Mouse (Mus musculus): ENCODE results near the gene Rbm39. TPM values are rescaled to one million over a fixed set of nuclear protein-coding genes. Genes with fewer than 3 reads are reported as not detected.
A peak's percentile ranks its signal among the peaks of the same experiment; 100 is the strongest.

Rbm39 gene
- 276 and 316 TPM in 2 replicates for polyA plus RNA-seq (2015; fragmentation: Nextera tagmentation; extraction: Ambion mirVana)

DNA sequence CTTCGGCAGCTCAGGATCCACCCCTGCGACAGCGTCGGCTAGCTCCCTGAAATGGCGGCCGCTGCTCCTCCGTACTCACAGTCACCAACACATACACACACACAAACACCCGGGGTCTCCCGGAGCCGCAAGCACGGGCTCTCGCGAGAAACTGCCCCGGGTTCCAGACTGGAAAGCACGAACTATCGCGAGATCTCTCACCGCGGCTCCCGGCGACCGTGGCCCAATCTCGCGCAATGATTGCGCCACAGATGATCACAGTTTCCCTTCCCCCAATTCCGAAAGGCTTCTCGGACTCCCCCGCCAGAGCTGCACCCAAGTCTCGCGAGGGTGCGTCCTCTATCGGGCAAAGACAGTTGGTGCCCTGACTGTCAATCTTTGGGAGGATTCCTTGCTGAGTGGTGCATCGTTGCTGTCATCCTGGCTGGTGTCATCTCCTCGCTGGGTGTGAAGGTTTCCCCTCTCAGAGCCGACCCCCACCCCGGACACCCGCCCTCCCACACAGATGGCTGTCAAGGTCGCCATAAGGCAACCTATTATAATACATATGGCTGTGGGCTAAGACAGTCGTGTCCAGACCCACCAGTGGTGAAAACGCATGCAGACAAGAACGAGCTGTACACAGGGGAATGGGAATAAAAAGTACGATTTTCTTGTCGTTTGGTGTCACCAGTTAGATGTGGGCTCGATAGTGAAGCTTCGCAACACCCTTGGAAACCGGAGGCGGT is at the start of gene Rbm39:
Gene Rbm39 (minus strand): TSS at position 145 of the 728 bp plus-strand sequence.
- H3K36me3 ChIP-seq = peaks cover 34% of the 10 kb centered on the region
- H3K9me3 ChIP-seq (replicated peaks) = no peaks in the 10 kb centered on the region
- H3K27me3 ChIP-seq = no peaks in the 10 kb centered on the region
- peak within 1 kb of the TSS; percentile 90 for H3K4me2 ChIP-seq
- peak; percentile 94 for ATAC-seq (ENCODE audit: low read depth)
- WGBS (ENCODE audit: insufficient replicate concordance) = under 1% methylated on average over 47 of the region's 47 CpGs
- H3K27ac ChIP-seq = peak within 1 kb of the TSS; percentile 98
- peak within 1 kb of the TSS; percentile 100 for H3K4me3 ChIP-seq (replicated peaks)
- peaks cover 41% of the 10 kb centered on the region for H3K4me1 ChIP-seq (replicated peaks)
- DNase-seq = peak; percentile 99
- peak within 1 kb of the TSS; percentile 100 for H3K9ac ChIP-seq

DNA sequence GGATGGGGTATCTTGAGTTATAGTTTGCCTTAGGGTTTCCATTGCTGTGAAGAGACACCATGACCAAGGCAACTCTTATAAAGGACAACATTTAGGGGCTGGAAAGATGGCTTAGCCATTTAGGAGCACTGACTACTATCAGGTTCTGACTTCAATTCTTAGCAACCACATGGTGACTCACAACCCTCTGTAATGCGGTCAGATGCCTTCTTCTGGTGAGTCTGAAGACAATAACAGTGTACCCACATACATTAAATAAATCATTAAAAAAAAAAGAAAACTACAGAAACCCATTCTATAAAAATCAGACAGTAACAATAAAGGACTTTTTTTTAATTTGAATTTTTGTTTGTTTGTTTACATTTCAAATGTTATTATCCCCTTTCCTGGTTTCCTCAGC is 49.1 kb upstream of the Rbm39 start:
- ATAC-seq (ENCODE audit: low read depth) (no peak), DNase-seq (no peak)
- H3K27me3 ChIP-seq = no peaks in the 10 kb centered on the region
- no peak overlapping the region for H3K27ac ChIP-seq
- H3K4me1 ChIP-seq (replicated peaks) = peaks cover 2% of the 10 kb centered on the region
- H3K9me3 ChIP-seq (replicated peaks) = no peaks in the 10 kb centered on the region
- H3K4me3 ChIP-seq (replicated peaks) = no peak overlapping the region
- 77% methylated on average over 1 of the region's 1 CpGs for WGBS (ENCODE audit: insufficient replicate concordance)
- H3K4me2 ChIP-seq = no peak overlapping the region
- peaks cover 24% of the 10 kb centered on the region for H3K36me3 ChIP-seq
- H3K9ac ChIP-seq = no peak overlapping the region

DNA sequence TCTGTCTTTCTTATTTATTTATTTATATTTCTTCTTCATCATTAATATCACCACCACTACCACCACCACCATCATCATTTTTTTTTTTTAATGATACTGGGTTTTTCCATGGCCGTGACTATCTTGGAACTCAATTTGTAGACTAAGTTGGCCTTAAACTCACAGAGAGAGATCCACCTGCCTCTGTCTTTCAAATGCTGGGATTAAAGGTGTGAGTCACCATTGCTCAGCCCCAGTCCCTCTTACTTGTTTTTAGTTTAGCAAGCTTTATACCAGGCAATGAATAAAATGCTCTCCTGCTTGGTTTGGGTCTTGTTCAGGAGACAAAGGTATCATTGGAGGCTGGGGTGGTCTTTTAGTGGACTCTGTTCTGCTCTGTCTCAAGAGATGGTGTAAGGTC is 47.7 kb upstream of the Rbm39 start:
- Histone ChIP-seq H3K4me3 (replicated peaks) (no peak overlapping the region), H3K4me1 (replicated peaks) (peaks cover 12% of the 10 kb centered on the region), H3K27me3 (no peaks in the 10 kb centered on the region), H3K27ac (no peak overlapping the region), H3K36me3 (peaks cover 24% of the 10 kb centered on the region), H3K9me3 (replicated peaks) (no peaks in the 10 kb centered on the region), H3K4me2 (no peak overlapping the region), H3K9ac (no peak overlapping the region)
- ATAC-seq (ENCODE audit: low read depth) (no peak), DNase-seq (no peak)
- WGBS (ENCODE audit: insufficient replicate concordance) = 90% methylated on average over 1 of the region's 1 CpGs

DNA sequence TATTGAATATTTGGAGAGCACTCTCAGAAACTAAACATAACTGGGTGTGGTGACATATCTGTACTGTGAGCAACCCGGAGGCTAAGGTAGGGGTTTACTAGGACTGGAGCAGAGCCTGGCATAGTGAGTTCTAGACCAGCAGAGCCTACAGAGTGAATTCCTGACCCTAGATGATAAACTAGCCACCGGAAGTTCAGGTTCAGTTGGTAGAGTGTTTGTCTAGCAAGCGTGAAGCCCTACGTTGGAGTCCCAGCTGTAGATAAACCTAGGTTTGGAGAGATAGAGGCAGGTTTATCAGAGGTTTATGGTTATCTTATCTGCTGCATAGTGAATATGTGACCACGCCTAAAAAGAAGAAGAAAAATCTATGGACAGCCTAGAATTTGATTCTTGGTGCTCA is 44.0 kb upstream of the Rbm39 start:
- no peak overlapping the region for H3K9ac ChIP-seq
- H3K4me1 ChIP-seq (replicated peaks) = peaks cover 12% of the 10 kb centered on the region
- H3K27me3 ChIP-seq = no peaks in the 10 kb centered on the region
- H3K4me2 ChIP-seq = no peak overlapping the region
- H3K4me3 ChIP-seq (replicated peaks) = no peak overlapping the region
- DNase-seq (no peak), ATAC-seq (ENCODE audit: low read depth) (no peak)
- H3K36me3 ChIP-seq = peaks cover 14% of the 10 kb centered on the region
- no peaks in the 10 kb centered on the region for H3K9me3 ChIP-seq (replicated peaks)
- H3K27ac ChIP-seq = no peak overlapping the region
- WGBS (ENCODE audit: insufficient replicate concordance) = 25% methylated on average over 5 of the region's 5 CpGs

DNA sequence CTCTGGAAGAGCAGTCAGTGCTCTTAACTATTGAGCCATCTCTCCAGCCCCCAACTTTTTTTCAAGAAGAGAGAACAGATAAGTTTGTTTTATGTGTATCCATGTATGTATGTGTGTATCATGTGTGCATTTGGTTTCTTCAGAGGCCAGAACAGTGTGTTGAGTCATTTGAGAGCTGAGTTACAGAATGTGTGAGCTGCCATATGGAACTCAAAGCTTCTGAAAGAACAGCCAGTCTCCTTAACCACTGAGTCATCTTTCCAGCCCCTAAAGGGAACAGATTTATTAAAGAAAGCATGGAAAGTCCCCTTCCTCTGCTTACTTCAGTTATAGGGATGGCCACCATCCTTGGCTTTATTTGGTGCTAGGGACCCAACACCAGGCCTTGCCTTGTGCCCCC is 42.1 kb upstream of the Rbm39 start:
- Histone ChIP-seq H3K4me1 (replicated peaks) (peaks cover 12% of the 10 kb centered on the region), H3K4me2 (no peak overlapping the region), H3K9ac (no peak overlapping the region), H3K36me3 (peaks cover 11% of the 10 kb centered on the region), H3K27me3 (no peaks in the 10 kb centered on the region), H3K9me3 (replicated peaks) (no peaks in the 10 kb centered on the region), H3K27ac (no peak overlapping the region), H3K4me3 (replicated peaks) (no peak overlapping the region)
- DNase-seq = no peak
- no peak for ATAC-seq (ENCODE audit: low read depth)

DNA sequence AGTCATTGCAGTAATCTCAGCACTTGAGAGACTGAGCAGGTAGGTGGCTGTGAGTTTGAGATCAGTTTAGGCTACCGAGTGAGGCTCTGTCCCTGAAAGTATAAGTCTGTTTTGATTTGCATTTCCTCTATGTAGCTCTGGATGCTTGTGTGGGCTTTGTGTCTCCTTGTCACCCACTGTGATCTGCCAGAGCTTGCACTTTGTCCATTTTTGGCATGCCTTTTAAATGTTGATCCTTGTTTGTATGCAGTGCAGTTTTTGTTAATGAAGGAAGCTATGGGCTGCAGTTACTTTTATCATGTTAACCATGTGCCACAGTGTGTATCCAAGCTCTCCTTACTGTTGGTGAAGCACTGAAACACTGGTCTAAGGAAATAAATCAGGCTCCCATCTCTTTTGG is 37.7 kb upstream of the Rbm39 start:
- Histone ChIP-seq H3K9me3 (replicated peaks) (no peaks in the 10 kb centered on the region), H3K4me1 (replicated peaks) (no peaks in the 10 kb centered on the region), H3K27me3 (no peaks in the 10 kb centered on the region), H3K4me2 (no peak overlapping the region), H3K36me3 (peaks cover 9% of the 10 kb centered on the region; the same call in 1 of the 2 replicates), H3K9ac (no peak overlapping the region), H3K27ac (no peak overlapping the region), H3K4me3 (replicated peaks) (no peak overlapping the region)
- DNase-seq (no peak), ATAC-seq (ENCODE audit: low read depth) (no peak)
- 72% methylated on average over 1 of the region's 1 CpGs for WGBS (ENCODE audit: insufficient replicate concordance)

DNA sequence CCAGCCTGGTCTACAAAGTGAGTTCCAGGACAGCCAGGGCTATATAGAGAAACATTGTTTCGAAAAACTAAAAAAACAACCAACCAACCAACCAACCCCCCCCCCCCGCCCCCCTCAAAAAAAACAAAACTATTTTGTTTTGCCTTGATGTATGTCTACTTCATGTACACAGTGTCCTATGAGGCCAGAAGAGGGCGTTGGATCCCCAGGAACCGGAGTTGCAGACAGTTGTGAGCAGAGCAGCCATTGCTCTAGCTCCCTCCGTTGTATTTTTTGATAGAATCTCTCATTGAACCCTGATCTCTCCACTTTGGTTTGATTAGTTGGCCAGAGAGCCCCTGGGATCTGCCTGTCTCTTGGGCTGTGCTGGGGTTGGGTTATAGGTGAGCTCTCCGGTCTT is 23.9 kb upstream of the Rbm39 start:
- WGBS (ENCODE audit: insufficient replicate concordance) = 76% methylated on average over 6 of the region's 6 CpGs
- ATAC-seq (ENCODE audit: low read depth) (no peak), DNase-seq (no peak)
- H3K4me1 ChIP-seq (replicated peaks) = peaks cover 20% of the 10 kb centered on the region
- H3K9ac ChIP-seq = no peak overlapping the region
- peaks cover 34% of the 10 kb centered on the region for H3K36me3 ChIP-seq
- H3K27ac ChIP-seq = no peak overlapping the region
- H3K27me3 ChIP-seq = no peaks in the 10 kb centered on the region
- no peaks in the 10 kb centered on the region for H3K9me3 ChIP-seq (replicated peaks)
- no peak overlapping the region for H3K4me2 ChIP-seq
- H3K4me3 ChIP-seq (replicated peaks) = no peak overlapping the region

DNA sequence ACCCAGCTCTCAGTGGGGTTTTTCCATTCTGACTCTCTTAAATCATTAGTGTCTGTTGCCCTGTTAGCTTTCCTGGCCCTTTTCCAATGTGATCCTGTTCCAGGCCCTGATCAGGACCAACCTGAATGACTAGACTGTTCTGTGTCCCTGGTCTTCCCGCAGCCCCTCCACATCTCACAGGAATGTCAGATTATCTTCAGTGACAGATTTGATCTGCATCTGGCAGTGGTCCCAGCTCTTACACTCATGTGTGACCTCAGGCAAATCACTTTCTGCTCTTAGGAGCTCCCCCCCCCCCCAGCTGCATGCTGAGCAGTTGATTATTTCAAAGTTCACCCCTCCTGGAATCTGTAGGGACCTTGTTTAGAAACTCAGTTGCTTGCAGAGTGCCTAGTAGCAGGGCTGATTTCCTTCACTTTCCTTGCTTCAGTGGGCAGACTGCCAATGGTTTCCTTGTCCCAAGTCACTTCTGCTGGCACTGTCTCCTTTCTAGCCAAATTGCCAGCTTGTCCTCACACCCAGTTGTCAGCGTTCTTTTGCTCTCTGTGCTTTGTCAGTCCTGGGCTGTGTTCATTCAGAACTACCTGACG is 22.9 kb upstream of the Rbm39 start:
- peak overlapping the region; percentile 3; the same call in 1 of the 2 replicates for H3K9ac ChIP-seq
- DNase-seq = no peak
- peak overlapping the region; percentile 36; the same call in 1 of the 2 replicates for H3K27ac ChIP-seq

DNA sequence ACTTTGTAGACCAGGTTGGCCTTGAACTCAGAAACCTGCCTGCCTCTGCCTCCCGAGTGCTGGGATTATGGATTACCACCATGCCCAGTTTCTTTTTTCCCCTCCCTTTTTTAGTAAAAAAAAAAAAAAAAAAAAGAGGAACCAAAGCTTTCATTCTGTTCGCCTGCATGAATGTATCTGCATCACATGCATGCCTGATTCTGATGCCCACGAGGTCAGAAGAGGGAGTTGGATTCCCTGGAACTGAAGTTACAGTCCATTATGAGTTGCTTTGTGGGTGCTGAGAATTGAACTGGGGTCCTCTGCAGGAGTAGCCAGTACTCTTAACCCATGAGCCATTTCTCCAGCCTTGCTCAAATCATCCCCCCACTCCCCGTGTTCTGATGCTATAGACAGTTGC is 21.4 kb upstream of the Rbm39 start:
- ATAC-seq (ENCODE audit: low read depth) = no peak

More for the DNA sequence above, 22.9 kb upstream of the Rbm39 start:
- Histone ChIP-seq H3K4me2 (no peak overlapping the region), H3K9me3 (replicated peaks) (no peaks in the 10 kb centered on the region), H3K4me1 (replicated peaks) (peaks cover 30% of the 10 kb centered on the region), H3K27me3 (no peaks in the 10 kb centered on the region), H3K36me3 (peaks cover 34% of the 10 kb centered on the region), H3K4me3 (replicated peaks) (no peak overlapping the region)
- no peak for ATAC-seq (ENCODE audit: low read depth)
- WGBS (ENCODE audit: insufficient replicate concordance) = 77% methylated on average over 3 of the region's 3 CpGs

DNA sequence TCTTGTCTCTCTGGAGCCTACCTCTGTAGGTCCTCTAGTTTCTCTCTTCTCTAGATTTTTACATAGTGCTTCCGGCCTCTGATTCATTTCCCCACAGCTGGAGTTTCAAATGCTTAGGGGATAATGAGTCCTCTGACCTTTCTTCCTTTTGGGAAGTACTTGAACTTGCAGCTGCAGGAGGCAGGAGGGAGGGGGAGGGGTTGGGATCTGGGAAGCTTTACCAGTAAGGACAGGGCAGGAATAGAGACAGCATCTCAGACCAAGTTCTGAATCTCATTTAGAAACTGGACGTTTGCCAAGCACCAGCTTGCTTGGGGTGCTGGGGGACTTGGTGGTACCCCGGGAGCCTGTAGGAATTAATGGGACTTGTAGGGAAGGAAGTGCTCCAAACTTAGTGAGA is 19.9 kb upstream of the Rbm39 start:
- peaks cover 29% of the 10 kb centered on the region for H3K36me3 ChIP-seq
- no peak for DNase-seq
- H3K9ac ChIP-seq = no peak overlapping the region
- no peaks in the 10 kb centered on the region for H3K9me3 ChIP-seq (replicated peaks)
- no peak overlapping the region for H3K4me2 ChIP-seq
- no peak overlapping the region for H3K4me3 ChIP-seq (replicated peaks)
- ATAC-seq (ENCODE audit: low read depth) = no peak
- H3K27me3 ChIP-seq = no peaks in the 10 kb centered on the region
- no peak overlapping the region for H3K27ac ChIP-seq
- 57% methylated on average over 3 of the region's 3 CpGs for WGBS (ENCODE audit: insufficient replicate concordance)
- H3K4me1 ChIP-seq (replicated peaks) = peaks cover 51% of the 10 kb centered on the region

More for the DNA sequence above, 21.4 kb upstream of the Rbm39 start:
- Histone ChIP-seq H3K27ac (no peak overlapping the region), H3K36me3 (peaks cover 34% of the 10 kb centered on the region), H3K27me3 (no peaks in the 10 kb centered on the region), H3K4me1 (replicated peaks) (peaks cover 41% of the 10 kb centered on the region), H3K4me3 (replicated peaks) (no peak overlapping the region), H3K4me2 (no peak overlapping the region), H3K9me3 (replicated peaks) (no peaks in the 10 kb centered on the region), H3K9ac (no peak overlapping the region)
- 57% methylated on average over 4 of the region's 4 CpGs for WGBS (ENCODE audit: insufficient replicate concordance)
- no peak for DNase-seq

DNA sequence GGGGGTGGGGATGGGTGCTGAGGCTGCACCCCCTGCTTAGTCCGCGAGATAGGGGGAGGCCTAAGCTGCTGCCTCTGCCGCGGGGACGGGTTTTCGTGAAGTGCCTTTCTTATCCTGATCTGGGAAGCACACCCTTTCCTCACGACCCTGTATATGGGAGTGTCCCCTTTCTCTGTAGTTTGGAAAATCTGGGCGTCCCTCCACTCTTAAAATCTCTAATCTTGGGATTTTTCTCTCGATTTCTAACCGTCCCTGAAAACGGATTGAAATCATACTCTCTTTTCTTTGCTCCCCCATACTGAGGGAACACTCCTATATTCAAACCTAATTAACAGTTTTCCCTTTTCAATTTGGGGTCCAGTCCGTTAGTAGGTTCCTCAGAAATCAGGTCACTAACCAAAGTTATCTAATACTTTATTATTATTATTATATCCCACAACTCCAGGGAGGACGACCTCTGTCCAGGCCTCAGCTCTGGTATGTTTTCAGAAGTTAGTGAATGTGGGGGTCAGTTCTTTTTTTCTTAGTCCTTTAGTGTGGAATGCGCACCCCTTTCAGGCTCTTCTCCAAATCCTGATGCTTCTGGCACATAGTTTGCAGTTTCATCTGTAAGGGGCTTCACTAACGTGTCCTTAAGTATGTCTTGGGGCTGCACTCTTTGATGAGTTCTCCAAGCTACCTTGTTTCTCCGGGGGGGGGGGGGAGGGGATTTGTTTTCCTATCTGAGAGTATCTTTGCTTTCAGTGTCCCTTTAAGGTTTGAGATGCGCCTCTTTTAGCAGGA is 17.3 kb upstream of the Rbm39 start:
- Histone ChIP-seq H3K4me3 (replicated peaks) (peak overlapping the region; percentile 73), H3K36me3 (peaks cover 19% of the 10 kb centered on the region), H3K9ac (peak overlapping the region; percentile 85), H3K9me3 (replicated peaks) (no peaks in the 10 kb centered on the region), H3K4me2 (peak overlapping the region; percentile 92), H3K27me3 (no peaks in the 10 kb centered on the region), H3K27ac (peak overlapping the region; percentile 94), H3K4me1 (replicated peaks) (peaks cover 45% of the 10 kb centered on the region)
- no peak for ATAC-seq (ENCODE audit: low read depth)
- WGBS (ENCODE audit: insufficient replicate concordance) = 6% methylated on average over 17 of the region's 17 CpGs
- DNase-seq = no peak

Measured in liver, embryonic 13.5 days (tissue).